Mouse (Mus musculus): ENCODE measurements around the gene Ctnnd2. TPM values are rescaled to one million over a fixed set of nuclear protein-coding genes. Genes with fewer than 3 reads are reported as not detected.
A peak's percentile ranks its signal among the peaks of the same experiment; 100 is the strongest.

Gene Ctnnd2
- polyA plus RNA-seq, 1 experiment from 2014 or later = 1.6 TPM

DNA sequence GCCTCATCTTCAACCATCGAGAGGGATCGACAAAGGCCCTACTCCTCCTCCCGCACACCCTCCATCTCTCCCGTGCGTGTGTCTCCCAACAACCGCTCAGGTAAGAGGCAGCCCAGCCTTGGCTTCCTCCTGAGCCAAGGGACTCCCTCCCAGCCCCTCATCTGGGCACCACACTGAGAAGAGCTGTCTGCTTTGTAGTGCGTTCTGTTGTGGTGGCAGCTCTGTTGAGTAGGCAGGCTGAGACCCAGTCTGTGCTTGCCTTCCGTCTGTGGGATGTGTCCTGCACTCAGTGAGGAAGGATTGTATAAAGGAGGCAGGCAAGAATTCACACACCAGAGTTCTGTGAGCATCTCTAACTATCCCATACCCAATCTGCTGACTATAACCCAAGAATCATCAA, 832.6 kb downstream of the Ctnnd2 start:
- Histone ChIP-seq H3K27me3 (ENCODE audit: low read depth, poor library complexity, severe bottlenecking) (no peaks in the 10 kb centered on the region), H3K36me3 (no peaks in the 10 kb centered on the region), H3K4me1 (peaks cover 9% of the 10 kb centered on the region; the same call in 1 of the 2 replicates), H3K4me3 (no peak overlapping the region), H3K9me3 (replicated peaks) (no peaks in the 10 kb centered on the region), H3K27ac (no peak overlapping the region)
- DNase-seq (ENCODE audit: low spot score) = no peak
- WGBS = 79% methylated on average over 8 of the region's 8 CpGs

DNA sequence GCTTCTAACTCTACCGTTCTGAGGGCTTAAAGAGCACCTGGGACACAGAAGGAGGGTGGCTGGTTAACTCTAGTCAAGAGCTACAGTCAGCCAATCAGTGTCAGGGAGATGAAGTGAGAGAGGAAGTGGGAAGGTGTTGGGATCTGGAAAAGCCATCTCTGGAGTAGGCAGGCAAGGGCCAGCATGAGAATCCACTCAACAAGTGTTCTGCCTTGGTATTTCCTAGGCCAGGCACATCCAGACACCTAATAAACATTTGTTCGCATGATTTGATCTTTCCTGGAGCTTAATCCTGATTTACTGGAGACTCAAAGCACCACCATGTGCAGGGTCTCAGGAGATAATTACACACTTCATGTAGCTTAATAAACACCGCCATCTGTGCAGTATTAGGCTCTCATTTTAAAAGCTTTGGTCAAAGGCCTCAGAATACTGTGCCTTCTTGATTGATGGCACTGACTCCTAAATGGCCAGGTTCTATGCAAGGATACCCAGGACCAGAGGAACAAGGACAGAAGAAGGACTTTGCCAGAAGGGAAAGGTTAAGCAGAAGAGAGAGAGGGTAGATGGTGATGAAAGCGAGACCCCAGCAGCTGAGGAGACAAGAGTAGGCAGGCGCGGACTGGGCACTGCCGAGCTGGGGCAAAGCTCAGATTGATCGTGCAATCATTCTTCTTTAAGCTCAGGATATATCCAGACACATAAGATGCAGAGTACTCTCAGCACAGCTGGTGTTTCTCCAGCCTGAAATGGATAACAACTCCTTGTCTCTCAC, 833.8 kb downstream of the Ctnnd2 start:
- Histone ChIP-seq H3K9me3 (replicated peaks) (no peaks in the 10 kb centered on the region), H3K4me3 (no peak overlapping the region), H3K36me3 (no peaks in the 10 kb centered on the region), H3K27me3 (ENCODE audit: low read depth, poor library complexity, severe bottlenecking) (no peaks in the 10 kb centered on the region), H3K27ac (no peak overlapping the region), H3K4me1 (peaks cover 9% of the 10 kb centered on the region; the same call in 1 of the 2 replicates)
- no peak for DNase-seq (ENCODE audit: low spot score)
- WGBS = 67% methylated on average over 8 of the region's 8 CpGs

DNA sequence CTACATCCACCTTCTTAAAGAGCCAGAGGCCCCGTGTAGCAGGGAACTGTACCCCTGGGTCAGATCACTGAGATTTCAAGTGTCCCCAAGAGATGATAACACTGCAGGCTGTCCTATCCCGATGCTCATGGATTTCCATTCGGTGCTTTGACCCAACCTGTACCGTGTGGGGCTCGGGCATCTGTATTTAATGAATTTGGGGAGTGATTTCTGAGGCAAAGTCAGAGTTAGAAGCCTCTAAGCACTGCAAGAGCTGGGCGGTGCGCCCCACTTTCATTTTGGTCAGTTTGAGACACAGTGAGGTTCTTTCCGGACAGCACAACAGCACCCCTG, 834.4 kb downstream of the Ctnnd2 start:
- Histone ChIP-seq H3K9me3 (replicated peaks) (no peaks in the 10 kb centered on the region), H3K36me3 (no peaks in the 10 kb centered on the region), H3K27me3 (ENCODE audit: low read depth, poor library complexity, severe bottlenecking) (no peaks in the 10 kb centered on the region), H3K4me3 (no peak overlapping the region), H3K4me1 (peaks cover 9% of the 10 kb centered on the region; the same call in 1 of the 2 replicates), H3K27ac (0 out of 2 replicates have a peak overlapping the region, but pooled peaks have one; percentile 14)
- DNase-seq (ENCODE audit: low spot score) = no peak
- 92% methylated on average over 8 of the region's 8 CpGs for WGBS

DNA sequence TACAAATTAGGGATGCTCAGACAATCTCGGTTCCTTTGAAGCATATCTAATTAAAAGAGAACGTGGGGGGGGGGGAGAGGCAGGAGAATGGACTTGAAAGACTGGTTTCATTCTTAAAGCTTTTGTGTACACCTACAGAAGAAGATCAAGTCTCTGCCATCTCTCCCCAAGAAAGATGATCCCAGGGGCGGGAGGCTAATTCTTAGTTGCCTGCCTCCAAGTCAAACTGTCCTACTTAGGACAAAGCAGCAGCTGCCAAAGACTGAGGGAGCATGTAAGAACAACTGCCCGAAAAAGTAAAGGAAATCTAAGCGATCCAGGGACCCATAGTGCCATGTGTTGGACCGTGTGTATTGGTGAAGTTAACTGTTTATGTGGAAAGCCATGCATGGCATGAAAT, 836.2 kb downstream of the Ctnnd2 start:
- Histone ChIP-seq H3K4me1 (peaks cover 9% of the 10 kb centered on the region; the same call in 1 of the 2 replicates), H3K27me3 (ENCODE audit: low read depth, poor library complexity, severe bottlenecking) (no peaks in the 10 kb centered on the region), H3K36me3 (no peaks in the 10 kb centered on the region), H3K27ac (no peak overlapping the region), H3K4me3 (no peak overlapping the region), H3K9me3 (replicated peaks) (no peaks in the 10 kb centered on the region)
- no peak for DNase-seq (ENCODE audit: low spot score)
- WGBS = 73% methylated on average over 6 of the region's 6 CpGs

DNA sequence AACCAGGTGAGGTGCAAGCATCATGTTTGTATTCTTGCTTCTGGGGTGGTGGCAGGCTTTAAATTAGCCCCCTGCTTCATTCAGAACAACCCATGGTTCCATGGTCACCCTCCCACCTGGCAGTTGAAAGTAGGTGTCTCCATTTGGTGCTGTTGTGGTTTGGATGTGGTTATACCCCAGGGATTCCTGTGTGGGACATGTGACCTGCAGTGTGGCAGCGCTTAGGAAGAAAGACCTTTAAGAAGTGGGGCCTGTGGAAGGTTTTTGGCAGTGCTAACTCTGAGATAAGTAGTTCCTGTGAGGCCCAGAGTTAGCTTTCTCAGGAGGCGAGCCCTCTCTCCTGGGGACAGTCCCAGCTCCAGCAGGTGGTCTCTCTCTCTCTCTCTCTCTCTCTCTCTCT, 848.4 kb downstream of the Ctnnd2 start:
- Histone ChIP-seq H3K4me1 (no peaks in the 10 kb centered on the region), H3K27me3 (ENCODE audit: low read depth, poor library complexity, severe bottlenecking) (no peaks in the 10 kb centered on the region), H3K9me3 (replicated peaks) (no peaks in the 10 kb centered on the region), H3K27ac (no peak overlapping the region), H3K36me3 (no peaks in the 10 kb centered on the region), H3K4me3 (no peak overlapping the region)
- no peak for DNase-seq (ENCODE audit: low spot score)
- 82% methylated on average over 2 of the region's 2 CpGs for WGBS

DNA sequence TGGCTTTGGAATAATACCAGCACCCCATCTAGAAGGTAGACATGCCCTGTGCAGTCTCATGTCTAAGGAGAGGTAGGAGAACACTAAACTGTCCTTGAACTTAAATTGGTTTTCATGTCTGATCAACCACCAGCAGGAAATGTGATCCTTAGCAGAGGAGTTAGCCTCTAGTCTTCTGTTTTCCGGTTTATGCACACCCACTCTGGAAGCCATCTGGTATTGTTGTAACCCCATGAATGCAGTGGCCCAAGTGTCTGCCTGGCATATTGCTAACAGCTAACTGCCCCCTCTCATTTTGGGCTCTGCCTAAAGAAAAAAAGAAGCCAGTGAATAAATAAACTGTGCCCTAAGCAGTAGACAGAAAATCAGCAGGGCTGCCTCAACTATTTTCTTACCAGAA, 849.6 kb downstream of the Ctnnd2 start:
- Histone ChIP-seq H3K4me1 (no peaks in the 10 kb centered on the region), H3K9me3 (replicated peaks) (no peaks in the 10 kb centered on the region), H3K27me3 (ENCODE audit: low read depth, poor library complexity, severe bottlenecking) (no peaks in the 10 kb centered on the region), H3K27ac (no peak overlapping the region), H3K4me3 (no peak overlapping the region), H3K36me3 (no peaks in the 10 kb centered on the region)
- WGBS = 72% methylated on average over 1 of the region's 1 CpGs
- DNase-seq (ENCODE audit: low spot score) = no peak

DNA sequence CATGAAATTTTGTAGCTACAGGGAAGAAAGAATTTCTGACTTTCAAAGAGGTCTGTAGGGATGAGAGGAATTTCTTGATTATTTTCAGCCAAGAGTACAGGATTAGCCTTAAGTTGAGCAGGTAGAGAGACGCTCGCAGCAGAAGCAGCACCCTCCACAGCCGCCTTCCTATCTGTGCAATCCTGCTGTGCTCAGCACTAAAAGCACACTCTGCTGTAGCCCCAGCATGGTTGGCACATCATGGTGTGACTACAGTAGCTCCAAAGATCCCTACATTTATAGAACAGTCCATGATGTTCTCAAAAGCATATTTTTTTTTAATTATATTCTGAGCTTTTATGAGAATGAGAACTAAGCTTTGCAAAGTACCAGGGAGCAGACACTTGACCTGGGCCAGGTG, 850.1 kb downstream of the Ctnnd2 start:
- H3K27ac ChIP-seq = no peak overlapping the region
- H3K36me3 ChIP-seq = no peaks in the 10 kb centered on the region
- no peaks in the 10 kb centered on the region for H3K4me1 ChIP-seq
- no peaks in the 10 kb centered on the region for H3K9me3 ChIP-seq (replicated peaks)
- no peaks in the 10 kb centered on the region for H3K27me3 ChIP-seq (ENCODE audit: low read depth, poor library complexity, severe bottlenecking)
- 95% methylated on average over 3 of the region's 3 CpGs for WGBS
- DNase-seq (ENCODE audit: low spot score) = no peak
- no peak overlapping the region for H3K4me3 ChIP-seq

DNA sequence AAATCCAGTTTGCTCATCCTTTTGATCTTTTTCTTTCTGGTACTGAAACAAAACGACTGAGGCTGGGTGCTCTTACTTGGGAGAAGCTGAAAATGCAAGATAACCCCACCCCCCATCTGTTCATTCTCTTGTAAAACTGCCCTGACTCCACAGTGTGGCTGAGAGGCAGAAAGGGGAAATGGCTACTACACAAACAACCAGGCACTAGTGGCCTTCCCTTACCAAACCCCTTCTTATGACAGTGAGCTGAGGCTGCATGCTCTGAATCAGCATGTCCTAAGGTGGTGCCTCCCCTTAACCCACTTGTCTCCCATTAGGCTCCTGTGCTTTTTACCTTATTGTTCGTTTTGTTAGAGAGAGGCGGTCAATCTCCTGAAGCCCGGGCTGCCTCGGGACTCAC, 851.4 kb downstream of the Ctnnd2 start:
- Histone ChIP-seq H3K27me3 (ENCODE audit: low read depth, poor library complexity, severe bottlenecking) (no peaks in the 10 kb centered on the region), H3K36me3 (no peaks in the 10 kb centered on the region), H3K4me3 (no peak overlapping the region), H3K27ac (no peak overlapping the region), H3K9me3 (replicated peaks) (no peaks in the 10 kb centered on the region), H3K4me1 (no peaks in the 10 kb centered on the region)
- 85% methylated on average over 5 of the region's 5 CpGs for WGBS
- no peak for DNase-seq (ENCODE audit: low spot score)

DNA sequence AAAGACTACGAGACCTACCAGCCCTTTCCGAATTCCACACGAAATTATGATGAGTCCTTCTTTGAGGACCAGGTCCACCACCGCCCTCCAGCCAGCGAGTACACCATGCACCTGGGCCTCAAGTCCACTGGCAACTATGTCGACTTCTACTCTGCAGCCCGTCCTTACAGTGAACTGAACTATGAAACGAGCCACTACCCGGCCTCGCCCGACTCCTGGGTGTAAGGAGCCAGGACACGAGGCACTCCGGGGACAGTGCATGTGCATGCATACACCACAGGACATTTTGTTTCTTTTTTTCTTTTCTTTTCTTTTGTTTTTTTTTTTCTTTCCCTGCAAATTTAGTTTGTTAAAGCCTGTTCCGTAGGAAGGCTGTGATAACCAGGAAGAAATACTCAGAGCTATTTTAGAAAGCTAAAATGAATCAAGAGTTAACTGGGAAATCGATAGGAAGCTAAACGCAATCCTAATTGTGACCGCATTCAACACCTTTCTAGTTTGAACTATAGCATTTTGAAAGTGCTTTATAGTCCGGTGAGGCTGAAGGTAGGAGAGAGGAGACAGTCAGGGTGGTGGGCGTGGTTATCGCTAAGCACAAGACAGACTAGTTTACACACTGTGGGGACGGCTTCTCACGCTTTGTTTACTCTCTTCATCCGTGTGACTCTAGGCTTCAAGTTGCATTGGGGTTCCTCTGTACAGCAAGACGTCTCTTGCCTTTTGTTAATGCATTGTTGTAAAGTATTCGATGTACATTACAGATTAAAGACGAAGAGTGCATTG, 855.2 kb downstream of the Ctnnd2 start:
- Histone ChIP-seq H3K9me3 (replicated peaks) (no peaks in the 10 kb centered on the region), H3K4me1 (no peaks in the 10 kb centered on the region), H3K36me3 (no peaks in the 10 kb centered on the region), H3K4me3 (no peak overlapping the region), H3K27me3 (ENCODE audit: low read depth, poor library complexity, severe bottlenecking) (no peaks in the 10 kb centered on the region), H3K27ac (no peak overlapping the region)
- no peak for DNase-seq (ENCODE audit: low spot score)
- 89% methylated on average over 26 of the region's 26 CpGs for WGBS

DNA sequence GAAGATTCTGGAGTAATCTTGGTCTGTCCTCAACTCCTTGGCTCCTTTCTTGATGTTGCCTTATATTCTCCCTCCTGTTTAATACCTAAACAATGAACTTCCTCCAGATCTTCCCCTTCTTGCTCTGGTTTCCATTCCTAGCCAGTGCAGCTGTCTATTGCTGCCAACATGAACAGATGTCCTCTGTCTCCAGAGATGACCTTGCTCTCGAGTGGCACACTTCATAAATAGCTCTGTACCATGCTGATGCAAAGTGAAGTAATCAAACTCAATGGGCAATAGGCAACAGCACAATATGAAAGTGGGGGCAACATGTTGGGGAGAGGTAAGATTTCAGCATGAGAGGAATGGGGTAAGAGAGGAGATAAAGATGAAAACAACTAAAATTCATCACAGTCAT, 872.6 kb downstream of the Ctnnd2 start:
- no peaks in the 10 kb centered on the region for H3K36me3 ChIP-seq
- no peak for DNase-seq (ENCODE audit: low spot score)
- no peak overlapping the region for H3K4me3 ChIP-seq
- H3K27ac ChIP-seq = no peak overlapping the region
- H3K27me3 ChIP-seq (ENCODE audit: low read depth, poor library complexity, severe bottlenecking) = no peaks in the 10 kb centered on the region
- 78% methylated on average over 1 of the region's 1 CpGs for WGBS
- no peaks in the 10 kb centered on the region for H3K4me1 ChIP-seq
- H3K9me3 ChIP-seq (replicated peaks) = no peaks in the 10 kb centered on the region

DNA sequence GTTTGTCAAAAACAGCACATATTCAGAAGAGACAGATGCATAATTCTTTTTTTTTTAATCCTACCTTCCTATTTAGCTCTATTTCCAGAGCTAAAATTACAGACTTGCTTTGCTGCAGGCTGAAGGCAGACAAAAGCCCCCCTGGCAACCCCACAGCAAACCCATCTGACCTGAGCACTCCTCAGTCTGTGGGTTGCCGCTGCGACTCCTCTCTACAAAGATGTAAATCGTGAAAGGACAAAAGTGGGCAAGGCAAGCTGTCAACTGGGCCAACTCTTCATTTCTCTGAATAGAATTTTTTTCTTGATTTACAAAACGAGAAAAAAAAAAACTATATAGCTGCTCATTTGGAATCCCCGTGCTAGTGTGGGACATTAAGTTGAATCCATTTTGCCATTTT, 879.1 kb downstream of the Ctnnd2 start:
- Histone ChIP-seq H3K36me3 (no peaks in the 10 kb centered on the region), H3K27ac (no peak overlapping the region), H3K4me3 (no peak overlapping the region), H3K9me3 (replicated peaks) (no peaks in the 10 kb centered on the region), H3K4me1 (no peaks in the 10 kb centered on the region), H3K27me3 (ENCODE audit: low read depth, poor library complexity, severe bottlenecking) (no peaks in the 10 kb centered on the region)
- 87% methylated on average over 5 of the region's 5 CpGs for WGBS
- no peak for DNase-seq (ENCODE audit: low spot score)

DNA sequence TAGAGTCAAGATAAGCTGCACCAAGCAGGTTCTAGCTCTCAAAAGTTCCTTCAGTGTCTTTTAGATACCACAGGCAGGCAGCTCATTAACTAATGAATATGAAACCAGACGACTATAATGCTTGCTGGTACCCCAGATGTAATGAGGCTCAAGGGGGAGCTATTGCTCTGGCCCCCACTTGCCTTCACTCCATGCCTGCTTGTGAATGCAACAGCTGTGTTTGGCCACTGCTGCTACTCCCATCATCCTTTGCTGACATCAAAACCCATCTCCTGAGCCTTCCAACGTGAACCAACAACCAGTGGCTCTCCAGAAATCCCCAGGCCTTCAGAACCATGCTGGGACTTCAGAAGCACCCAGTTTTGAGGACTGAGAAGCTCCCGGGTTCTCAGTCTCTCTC, 883.8 kb downstream of the Ctnnd2 start:
- no peak overlapping the region for H3K27ac ChIP-seq
- H3K4me1 ChIP-seq = no peaks in the 10 kb centered on the region
- H3K9me3 ChIP-seq (replicated peaks) = no peaks in the 10 kb centered on the region
- DNase-seq (ENCODE audit: low spot score) = no peak
- no peaks in the 10 kb centered on the region for H3K27me3 ChIP-seq (ENCODE audit: low read depth, poor library complexity, severe bottlenecking)
- H3K36me3 ChIP-seq = no peaks in the 10 kb centered on the region
- H3K4me3 ChIP-seq = no peak overlapping the region
- WGBS = 75% methylated on average over 3 of the region's 3 CpGs

DNA sequence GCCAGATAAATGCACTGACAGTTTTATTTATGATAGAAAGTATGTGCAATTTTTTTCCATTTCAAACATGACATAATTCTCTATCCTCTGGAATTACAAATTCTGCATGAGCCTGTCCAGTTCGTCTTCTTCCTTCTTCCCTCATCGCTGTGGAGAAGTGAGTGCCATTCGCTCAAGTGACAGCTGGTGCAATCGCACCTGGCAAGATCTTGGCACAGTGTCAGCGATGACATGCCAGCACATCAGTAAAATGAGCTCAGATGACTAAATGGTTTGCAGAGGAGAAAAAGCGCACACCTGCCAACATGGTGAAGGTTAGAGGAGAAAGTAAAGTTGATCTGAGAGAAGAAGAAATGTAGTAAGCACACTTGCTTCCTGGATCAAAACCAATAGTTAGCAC, 885.9 kb downstream of the Ctnnd2 start:
- Histone ChIP-seq H3K4me3 (no peak overlapping the region), H3K27ac (no peak overlapping the region), H3K4me1 (no peaks in the 10 kb centered on the region), H3K9me3 (replicated peaks) (no peaks in the 10 kb centered on the region), H3K27me3 (ENCODE audit: low read depth, poor library complexity, severe bottlenecking) (no peaks in the 10 kb centered on the region), H3K36me3 (no peaks in the 10 kb centered on the region)
- WGBS = 92% methylated on average over 6 of the region's 6 CpGs
- no peak for DNase-seq (ENCODE audit: low spot score)

All from limb, embryonic 10.5 days (tissue).